Mouse (Mus musculus) lung, adult 18-20 months (tissue): ENCODE data around the gene Slc20a1.

Source experiments
- DNase-seq, 2 experiments: peaks; one replicate each; pipeline ENCODE4 v3.0.0; 2022; ENCODE audit warnings: mixed read lengths in 2 of 2

Gene Slc20a1

DNA sequence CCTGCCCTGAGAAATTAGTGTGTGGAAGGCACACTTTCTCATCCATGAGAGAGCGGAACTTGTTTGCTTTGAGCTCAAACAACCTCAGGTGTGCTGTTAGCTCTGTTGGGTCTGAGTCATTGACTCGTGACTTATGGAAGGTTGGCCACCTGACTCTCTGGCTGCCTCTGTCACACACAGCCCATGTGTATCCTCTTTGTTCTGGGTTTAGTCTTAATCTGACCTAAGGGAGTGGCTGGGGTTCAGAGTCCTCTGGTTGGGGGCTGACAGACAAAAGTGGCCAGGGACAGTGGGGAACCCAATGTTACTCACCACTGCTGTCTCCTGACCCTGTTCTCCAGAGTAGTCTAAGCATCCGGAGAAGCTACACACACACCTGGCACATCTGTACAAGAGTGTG lies 59.5 kb downstream of the Slc20a1 start:
- no peak for DNase-seq

- DNase-seq = peak; percentile 28 to 68
Measured at GRCm38 (mm10) chr2:129258475-129259211, 60.1 kb downstream of the Slc20a1 start.

DNA sequence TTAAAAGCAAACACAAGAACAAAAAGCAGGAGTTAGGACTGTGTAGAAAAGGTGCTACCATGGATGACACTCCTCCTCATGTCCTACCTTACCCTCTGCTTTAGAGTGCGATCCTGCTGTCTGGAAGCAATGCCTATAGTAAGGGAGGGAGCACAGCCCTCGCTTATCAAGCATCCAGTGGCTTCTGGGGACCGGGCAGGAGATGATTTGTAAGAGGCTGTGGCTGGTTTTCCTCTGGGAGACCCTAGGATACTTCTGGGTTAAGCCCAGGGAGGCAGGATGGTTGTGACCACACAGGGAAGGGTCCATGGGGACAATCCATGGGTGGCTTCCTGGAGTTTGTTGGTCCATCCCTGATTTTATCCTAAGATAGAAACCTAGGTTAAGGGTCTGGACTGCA lies 62.1 kb downstream of the Slc20a1 start:
- DNase-seq = no peak
